Mouse (Mus musculus): Measurements from ENCODE around the gene Hps5. TPM values are rescaled to one million over a fixed set of nuclear protein-coding genes. Genes with fewer than 3 reads are reported as not detected.
A peak's percentile ranks its signal among the peaks of the same experiment; 100 is the strongest.
"Not testable (repeated sequence)": the region's sequence is repeated elsewhere in the genome, so short reads cannot be mapped to it uniquely, and the experiment has no call there.

Gene Hps5
- total RNA-seq, 2 experiments from 2014 or later: 7.7 to 11.6 TPM

GRCm38 (mm10) chr7:46827803-46828184, 31.9 kb upstream of the Hps5 start:
- DNase-seq: no peak

GRCm38 (mm10) chr7:46827046-46827802, 31.4 kb upstream of the Hps5 start:
- no peak for DNase-seq

GRCm38 (mm10) chr7:46820876-46821632, 25.2 kb upstream of the Hps5 start:
- not testable (repeated sequence) for DNase-seq

- DNase-seq: no peak
Measured at GRCm38 (mm10) chr7:46814012-46814411, 18.1 kb upstream of the Hps5 start.

GRCm38 (mm10) chr7:46810325-46810724, 14.5 kb upstream of the Hps5 start:
- no peak for DNase-seq

- DNase-seq: peak in 1 of 2 experiments; percentile 7
Measured at GRCm38 (mm10) chr7:46796779-46797178, 915 bp upstream of the Hps5 start.

- DNase-seq: no peak
Measured at GRCm38 (mm10) chr7:46796206-46796679, 379 bp upstream of the Hps5 start.

GRCm38 (mm10) chr7:46793871-46794270, 2.0 kb downstream of the Hps5 start:
- DNase-seq: no peak

- DNase-seq: peak; percentile 4 to 12
Measured at GRCm38 (mm10) chr7:46789177-46789849, 6.6 kb downstream of the Hps5 start.

GRCm38 (mm10) chr7:46770706-46771105, 25.2 kb downstream of the Hps5 start:
- DNase-seq: peak; percentile 14 to 65

GRCm38 (mm10) chr7:46768451-46768850, 27.4 kb downstream of the Hps5 start:
- no peak for DNase-seq

- no peak for DNase-seq
Measured at GRCm38 (mm10) chr7:46767371-46767770, 28.5 kb downstream of the Hps5 start.

- no peak for DNase-seq
Measured at GRCm38 (mm10) chr7:46764672-46765071, 31.2 kb downstream of the Hps5 start.

- DNase-seq: no peak
Measured at GRCm38 (mm10) chr7:46762601-46763000, 33.3 kb downstream of the Hps5 start.

- no peak for DNase-seq
Measured at GRCm38 (mm10) chr7:46761049-46761795, 34.6 kb downstream of the Hps5 start.

GRCm38 (mm10) chr7:46751490-46751889, 44.4 kb downstream of the Hps5 start, which contains the start of gene Saa2:
Gene Saa2, plus strand, starts transcription at chr7:46751790.
- no peak for DNase-seq

GRCm38 (mm10) chr7:46748459-46748858, 47.4 kb downstream of the Hps5 start:
- peak; percentile 35 to 55 for DNase-seq

- DNase-seq: peak; percentile 50 to 64
Measured at GRCm38 (mm10) chr7:46746381-46746780, 49.5 kb downstream of the Hps5 start.

- peak in 1 of 2 experiments; percentile 36 for DNase-seq
Measured at GRCm38 (mm10) chr7:46745816-46746215, 50.0 kb downstream of the Hps5 start.

- DNase-seq: not testable (repeated sequence)
Measured at GRCm38 (mm10) chr7:46742880-46743279, 53.0 kb downstream of the Hps5 start, which contains the start of gene Saa1. Gene Saa1, minus strand, starts transcription at chr7:46742980.

GRCm38 (mm10) chr7:46740041-46740440, 55.8 kb downstream of the Hps5 start:
- not testable (repeated sequence) for DNase-seq

Measured in heart, adult 18-20 months (tissue).